Mouse (Mus musculus) left cerebral cortex, adult 2 months (tissue): ENCODE data around the gene Smad6. TPM values are rescaled to one million over a fixed set of nuclear protein-coding genes. Genes with fewer than 3 reads are reported as not detected.

Experiments used
- DNase-seq, 2 experiments: peaks; one replicate each; pipeline ENCODE4 v3.0.0; 2021 to 2022; ENCODE audit warnings: low spot score in 2 of 2, mixed read lengths in 1 of 2; ENCODE audit errors: extremely low spot score in 1 of 2
- H3K27ac ChIP-seq: fragments of 200-600 bp; 2 replicates; pipeline ENCODE4 v1.8.1; 2022
- H3K4me3 ChIP-seq: fragments of 200-600 bp; 2 replicates; pipeline ENCODE4 v1.8.1; 2022
- CTCF ChIP-seq: fragments of 200-600 bp; IDR thresholded peaks from 2 replicates; pipeline ENCODE4 v1.8.1; 2022; ENCODE audit warnings: antibody characterized with exemption, mild to moderate bottlenecking, moderate library complexity
- intact Hi-C: fragments of 180-260 bp; cut with DNase I; formaldehyde crosslinking; loops from one replicate; pipeline ENCODE4 v1.15.1; 2025
- total RNA-seq, 2 experiments: library from RNA; stranded (reverse); gene quantifications; 2 replicates each; pipeline ENCODE4 v1.2.3; 2021

Gene Smad6
- total RNA-seq, 2 experiments from 2014 or later = 2.6 to 2.8 TPM

DNA sequence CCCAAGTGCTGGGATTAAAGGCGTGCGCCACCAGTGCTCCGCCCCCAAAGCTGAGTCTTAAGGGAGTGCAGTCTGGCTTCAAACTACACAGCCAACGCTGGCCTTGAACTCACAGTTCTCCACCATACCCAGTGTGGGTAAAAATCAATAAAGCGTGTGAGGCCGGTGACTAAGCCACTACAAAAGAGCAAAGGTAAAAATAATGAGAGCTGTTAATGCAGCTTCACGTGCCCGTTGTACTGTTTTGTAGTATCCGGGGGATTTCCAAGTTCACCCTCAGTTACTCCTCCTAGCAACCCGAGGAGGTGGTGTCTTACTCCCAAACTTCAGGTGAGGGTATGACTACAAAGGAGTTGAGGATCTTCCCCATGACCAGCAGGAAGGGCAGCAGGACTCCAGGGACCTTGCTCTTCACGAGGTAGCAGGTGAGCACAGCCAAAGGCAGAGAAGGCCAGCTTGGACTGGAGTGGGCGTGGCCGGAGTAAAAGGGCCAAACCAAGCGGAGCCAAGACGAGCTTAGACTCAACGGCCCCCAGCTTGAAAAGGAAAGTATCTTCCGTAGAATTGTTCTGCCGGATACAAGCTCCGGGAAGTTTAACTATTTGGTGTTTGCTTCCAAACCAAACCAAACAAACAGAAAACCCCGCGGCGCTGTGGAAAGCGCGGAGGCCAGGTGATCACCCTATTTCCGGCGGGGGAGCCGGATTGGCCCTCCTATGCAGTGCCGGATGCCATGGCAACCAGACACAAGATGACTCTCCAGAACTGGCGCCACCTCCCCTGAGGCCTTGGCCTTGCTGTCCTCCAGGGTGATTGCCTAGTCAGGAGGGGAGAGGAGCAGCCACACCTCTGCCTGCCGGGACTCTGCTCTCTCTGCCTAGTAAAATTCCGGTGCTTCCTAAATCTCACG is 27.9 kb upstream of the Smad6 start:
- TF ChIP-seq CTCF = no peak
- Histone ChIP-seq H3K4me3 (peak overlapping the region; percentile 35), H3K27ac (no peak overlapping the region)
- intact Hi-C loops = loop anchor here (5.0 kb wide), 1 partner anchor 483 kb away; no protein-coding TSS in a partner anchor
- DNase-seq = peak; percentile 25 to 30

GRCm38 (mm10) chr9:64045117-64045890 is 23.4 kb upstream of the Smad6 start:
- no peak overlapping the region for H3K4me3 ChIP-seq
- no peak for DNase-seq
- no peak for TF ChIP-seq CTCF
- intact Hi-C loops = loop anchor here (5.0 kb wide), 1 partner anchor 487 kb away; no protein-coding TSS in a partner anchor
- no peak overlapping the region for H3K27ac ChIP-seq

GRCm38 (mm10) chr9:64044343-64044742 is 22.5 kb upstream of the Smad6 start:
- no peak for TF ChIP-seq CTCF
- H3K4me3 ChIP-seq = no peak overlapping the region
- DNase-seq = no peak
- intact Hi-C loops = no loop called here
- no peak overlapping the region for H3K27ac ChIP-seq

DNA sequence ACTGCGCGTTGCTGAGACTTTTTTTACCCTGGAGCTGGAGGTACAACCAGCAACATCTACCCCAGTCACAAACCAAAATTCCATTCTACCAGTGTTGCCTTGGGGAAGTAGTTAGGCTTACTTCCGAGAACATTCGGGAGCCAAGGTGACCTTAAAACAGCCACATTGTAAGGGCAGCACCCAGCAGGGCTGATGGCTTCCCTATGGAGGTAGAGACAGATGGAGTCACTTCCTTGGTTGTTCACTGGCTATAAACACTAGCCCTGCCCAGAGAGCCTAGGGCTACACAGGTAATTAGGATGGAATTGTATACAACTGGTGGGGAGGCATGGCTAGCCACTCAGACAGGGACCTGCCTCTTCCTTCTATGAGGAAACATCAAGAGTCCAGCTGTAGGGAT is 21.1 kb upstream of the Smad6 start:
- intact Hi-C loops = no loop called here
- DNase-seq = no peak
- Histone ChIP-seq H3K27ac (no peak overlapping the region), H3K4me3 (no peak overlapping the region)
- no peak for TF ChIP-seq CTCF

- no peak overlapping the region for H3K4me3 ChIP-seq
- H3K27ac ChIP-seq = no peak overlapping the region
- TF ChIP-seq CTCF = no peak
- intact Hi-C loops = no loop called here
- no peak for DNase-seq
Measured at GRCm38 (mm10) chr9:64042216-64042615, 20.4 kb upstream of the Smad6 start.

- TF ChIP-seq CTCF = no peak
- H3K4me3 ChIP-seq = no peak overlapping the region
- no peak overlapping the region for H3K27ac ChIP-seq
- no peak for DNase-seq
- intact Hi-C loops = loop anchor here (10.0 kb wide), 1 partner anchor 885 kb away; the partner anchor contains the start of gene Skor1
Measured at GRCm38 (mm10) chr9:64029908-64030631, 8.2 kb upstream of the Smad6 start.

GRCm38 (mm10) chr9:64025565-64025964 is 3.7 kb upstream of the Smad6 start:
- peak; percentile 65 for TF ChIP-seq CTCF
- DNase-seq = no peak
- H3K4me3 ChIP-seq = no peak overlapping the region
- intact Hi-C loops = loop anchor here (1.0 to 10.0 kb wide), 2 partner anchors 62 to 881 kb away; partner anchors contain the start of gene Skor1
- H3K27ac ChIP-seq = no peak overlapping the region

- no peak overlapping the region for H3K4me3 ChIP-seq
- H3K27ac ChIP-seq = no peak overlapping the region
- intact Hi-C loops = loop anchor here (1.0 to 10.0 kb wide), 2 partner anchors 62 to 880 kb away; partner anchors contain the start of gene Skor1
- TF ChIP-seq CTCF = no peak; the same call in none of the 2 replicates
- no peak for DNase-seq
Measured at GRCm38 (mm10) chr9:64024976-64025375, 3.1 kb upstream of the Smad6 start.

GRCm38 (mm10) chr9:64022562-64023366 is 905 bp upstream of the Smad6 start:
- DNase-seq = peak; percentile 71 to 83

DNA sequence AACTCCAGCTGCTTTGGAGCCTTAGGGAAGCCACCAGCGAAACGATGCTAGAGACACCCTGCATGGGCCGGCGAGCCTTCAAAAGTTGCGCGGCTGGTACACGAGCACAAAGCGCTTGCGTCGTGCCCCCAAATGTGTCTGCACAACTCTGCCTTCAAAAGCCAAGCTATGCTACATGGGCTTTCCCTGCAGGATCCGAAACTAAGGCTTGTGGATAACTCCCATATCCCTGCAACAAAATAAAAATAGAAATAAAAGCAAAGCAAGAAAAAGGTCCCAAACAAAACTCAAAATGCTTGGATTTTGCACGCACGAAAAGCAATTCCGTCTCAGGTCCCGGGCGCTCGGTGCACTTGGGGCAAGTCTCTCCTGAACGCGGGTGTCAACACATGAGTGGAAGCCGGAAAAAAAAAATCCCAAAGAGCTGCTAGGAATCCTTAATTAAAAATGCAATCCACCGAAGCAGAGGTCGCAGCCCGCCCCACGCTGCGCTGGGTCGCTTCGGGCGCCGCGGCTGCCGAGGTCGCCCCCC is 474 bp downstream of the Smad6 start:
- Histone ChIP-seq H3K4me3 (peak overlapping the region; percentile 39), H3K27ac (peak overlapping the region; percentile 33)
- intact Hi-C loops = loop anchor here (10.0 kb wide), 1 partner anchor 877 kb away; the partner anchor contains the start of gene Skor1
- TF ChIP-seq CTCF = no peak
- no peak for DNase-seq

More at GRCm38 (mm10) chr9:64022562-64023366, 905 bp upstream of the Smad6 start:
- intact Hi-C loops = loop anchor here (2.0 to 10.0 kb wide), 2 partner anchors 64 to 878 kb away; partner anchors contain the start of gene Skor1
- no peak; the same call in 1 of the 2 replicates for TF ChIP-seq CTCF
- Histone ChIP-seq H3K4me3 (peak overlapping the region; percentile 39), H3K27ac (peak overlapping the region; percentile 33)
